Mouse (Mus musculus): Measurements from ENCODE around the gene Vmn2r108. TPM values are rescaled to one million over a fixed set of nuclear protein-coding genes. Genes with fewer than 3 reads are reported as not detected.
"Not testable (repeated sequence)": the region's sequence is repeated elsewhere in the genome, so short reads cannot be mapped to it uniquely, and the experiment has no call there.

The Vmn2r108 gene
- not detected for total RNA-seq (2021)
- long read RNA-seq, experiment 1: 0 reads
- long read RNA-seq, experiment 2: 0 reads

DNA sequence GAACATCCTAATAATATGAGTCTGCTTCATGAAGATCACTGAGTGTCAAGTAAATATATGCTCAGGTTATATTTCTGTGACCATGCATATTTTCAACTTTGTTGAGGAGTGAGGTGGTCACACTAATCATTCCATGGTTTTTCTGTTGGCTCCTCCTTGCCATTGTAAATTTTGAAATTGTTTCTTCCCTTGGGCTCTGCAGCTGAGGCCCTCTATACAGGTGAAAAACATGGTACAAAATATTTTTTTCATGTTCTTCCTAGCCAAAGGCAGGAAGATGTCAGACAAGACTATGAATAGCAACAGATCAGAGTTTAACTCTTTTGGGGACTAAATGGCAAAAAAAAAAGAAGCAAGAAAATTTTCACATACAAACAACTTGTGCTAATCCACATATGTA is at the start of gene Vmn2r108:
Vmn2r108 (minus strand) TSS at position 101 of the 400 bp plus-strand sequence.
- no peak for DNase-seq

- not testable (repeated sequence) for DNase-seq
These were observed 27.1 kb upstream of the Vmn2r108 start for GRCm38 (mm10) chr17:20508247-20508646.

DNA sequence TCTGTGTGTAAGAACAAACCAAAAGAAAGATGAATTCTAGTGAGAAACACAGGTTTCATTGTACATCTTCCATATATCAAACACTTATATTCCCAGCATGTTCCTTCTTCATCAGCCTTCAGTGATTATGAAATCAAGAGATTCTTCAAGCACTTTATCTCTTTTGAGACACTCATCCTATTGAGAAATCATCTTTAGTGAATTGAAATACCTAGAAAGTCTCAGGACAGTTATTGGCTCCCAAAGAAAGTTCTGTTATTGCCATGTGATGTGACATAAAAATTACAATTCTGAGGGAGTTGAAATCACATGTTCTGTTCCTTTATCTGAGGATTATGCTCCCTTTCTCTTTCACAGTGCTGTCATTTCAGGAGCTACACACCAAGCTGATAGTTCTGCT is 16.7 kb upstream of the Vmn2r108 start, which contains the start of gene Vmn1r225:
Vmn1r225 (plus strand) TSS at position 301 of the 400 bp plus-strand sequence.
- DNase-seq: no peak

DNA sequence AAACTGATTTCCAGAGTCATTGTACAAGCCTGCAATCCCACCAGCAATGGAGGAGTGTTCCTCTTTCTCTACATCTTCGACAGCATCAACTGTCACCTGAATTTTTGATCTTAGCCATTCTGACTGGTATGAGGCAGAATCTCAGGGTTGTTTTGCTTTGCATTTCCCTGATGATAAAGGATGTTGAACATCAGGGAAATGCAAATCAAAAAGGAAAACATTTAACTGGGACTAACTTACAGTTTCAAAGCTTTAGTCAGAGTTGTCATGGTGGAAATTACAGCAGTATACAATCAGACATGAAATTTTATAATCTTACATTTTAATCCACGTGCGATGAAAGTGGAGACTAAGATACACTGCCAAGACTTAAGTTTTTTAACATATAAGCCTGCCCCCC is 7.8 kb downstream of the Vmn2r108 start:
- DNase-seq: no peak

GRCm38 (mm10) chr17:20439263-20439662 is 41.9 kb downstream of the Vmn2r108 start:
- no peak for DNase-seq

DNA sequence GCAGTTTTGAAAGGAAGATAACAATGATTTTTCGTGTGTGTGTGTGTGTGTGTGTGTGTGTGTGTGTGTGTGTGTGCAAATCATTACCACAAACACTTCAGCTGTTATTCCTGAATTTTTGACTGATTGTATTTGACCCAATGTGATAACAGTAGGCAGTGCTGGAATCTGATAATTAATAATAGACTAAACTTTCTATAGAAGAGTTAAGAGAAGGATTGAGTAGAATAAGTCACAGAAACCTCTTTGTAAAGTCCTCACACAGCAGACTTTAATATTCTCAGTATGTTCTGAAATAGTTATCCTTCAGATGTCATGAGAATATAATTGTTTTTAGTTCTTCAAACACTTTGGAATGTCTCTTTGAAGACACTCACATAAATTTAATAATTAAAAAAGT is 67.3 kb downstream of the Vmn2r108 start, which contains the start of gene Vmn1r224:
Vmn1r224 (plus strand) TSS at position 301 of the 400 bp plus-strand sequence.
- no peak for DNase-seq

Other genes starting within 250 kb of the Vmn2r108 start
- gene Vmn2r105, start 246.3 kb downstream of the Vmn2r108 start, total RNA-seq (2021): not detected
- not detected for gene Vmn2r106, start 195.8 kb downstream of the Vmn2r108 start, total RNA-seq (2021)
- gene Vmn2r107, start 136.1 kb downstream of the Vmn2r108 start, total RNA-seq (2021): not detected
- not detected for gene Vmn1r224, start 67.2 kb downstream of the Vmn2r108 start, total RNA-seq (2021)
- gene Vmn1r225, start 16.8 kb upstream of the Vmn2r108 start, total RNA-seq (2021): not detected
- not detected for gene Vmn2r109, start 83.4 kb upstream of the Vmn2r108 start, total RNA-seq (2021)
- gene Vmn2r110, start 115.1 kb upstream of the Vmn2r108 start, total RNA-seq (2021): not detected
- gene Fpr-rs3, start 143.5 kb upstream of the Vmn2r108 start, total RNA-seq (2021): not detected
- gene Vmn1r226, start 201.5 kb upstream of the Vmn2r108 start, total RNA-seq (2021): not detected
- not detected for gene Vmn1r227, start 248.5 kb upstream of the Vmn2r108 start, total RNA-seq (2021)

All from gastrocnemius, postnatal 10 days (tissue).